Mouse (Mus musculus) hindbrain, embryonic 11.5 days (tissue): Measurements from ENCODE around the gene Crlf3. TPM values are rescaled to one million over a fixed set of nuclear protein-coding genes. Genes with fewer than 3 reads are reported as not detected.

Experiments
- ATAC-seq: fragments of 200-750 bp; cut with Nextera tagmentation; 2 replicates; pipeline ENCODE4 v1.8.0; 2017; ENCODE audit warnings: mild to moderate bottlenecking, moderate TSS enrichment, moderate library complexity; ENCODE audit not compliant: low FRiP score
- DNase-seq: peaks from one replicate; pipeline ENCODE4 v3.0.0-alpha.2; 2015; ENCODE audit warnings: low spot score
- H3K27ac ChIP-seq: fragments of 300-500 bp; sonication (generic); 2 replicates; pipeline ENCODE4 v1.5.1; 2014; ENCODE audit warnings: mild to moderate bottlenecking, low read depth, low read length
- H3K27me3 ChIP-seq: fragments of 300-500 bp; sonication (generic); 2 replicates; pipeline ENCODE4 v1.6.1; 2014; ENCODE audit warnings: mild to moderate bottlenecking, low read length, moderate library complexity, mixed read lengths; ENCODE audit not compliant: control insufficient read depth, insufficient read depth
- H3K36me3 ChIP-seq: fragments of 300-500 bp; sonication (generic); 2 replicates; pipeline ENCODE4 v1.6.1; 2014; ENCODE audit warnings: mild to moderate bottlenecking, low read length, moderate library complexity, mixed read lengths; ENCODE audit not compliant: control insufficient read depth, insufficient read depth
- H3K4me1 ChIP-seq: fragments of 300-500 bp; sonication (generic); replicated peaks from 2 replicates; pipeline ENCODE4 v1.6.1; 2014; ENCODE audit warnings: low read length, mixed read lengths; ENCODE audit not compliant: control insufficient read depth, insufficient read depth
- H3K4me2 ChIP-seq: fragments of 300-500 bp; sonication (generic); replicated peaks from 2 replicates; pipeline ENCODE4 v1.6.1; 2014; ENCODE audit warnings: mild to moderate bottlenecking, low read depth, low read length
- H3K4me3 ChIP-seq: fragments of 300-500 bp; sonication (generic); 2 replicates; pipeline ENCODE4 v1.5.1; 2014; ENCODE audit warnings: low read depth, low read length
- H3K9ac ChIP-seq: fragments of 300-500 bp; sonication (generic); 2 replicates; pipeline ENCODE4 v1.6.1; 2014; ENCODE audit warnings: low read depth, low read length
- H3K9me3 ChIP-seq: fragments of 300-500 bp; sonication (generic); 2 replicates; pipeline ENCODE4 v1.6.1; 2016; ENCODE audit warnings: low read length; ENCODE audit not compliant: control insufficient read depth
- WGBS: fragments of 180-500 bp; shearing (Covaris S2); extraction: QIAGEN DNeasy Blood & Tissue Kit; methylation state at CpG from one replicate; pipeline ENCODE4 v1.1.7; 2014; 5-methylcytosine and 5-hydroxymethylcytosine counted together
- polyA plus RNA-seq: library from polyadenylated mRNA; unstranded; fragments of >200 nt; fragmentation: Nextera tagmentation; extraction: Ambion mirVana; gene quantifications from 2 replicates; pipeline ENCODE4 v1.2.1, GENCODE M21; 2014

Gene Crlf3
- polyA plus RNA-seq = 27.0 and 27.9 TPM in 2 replicates

DNA sequence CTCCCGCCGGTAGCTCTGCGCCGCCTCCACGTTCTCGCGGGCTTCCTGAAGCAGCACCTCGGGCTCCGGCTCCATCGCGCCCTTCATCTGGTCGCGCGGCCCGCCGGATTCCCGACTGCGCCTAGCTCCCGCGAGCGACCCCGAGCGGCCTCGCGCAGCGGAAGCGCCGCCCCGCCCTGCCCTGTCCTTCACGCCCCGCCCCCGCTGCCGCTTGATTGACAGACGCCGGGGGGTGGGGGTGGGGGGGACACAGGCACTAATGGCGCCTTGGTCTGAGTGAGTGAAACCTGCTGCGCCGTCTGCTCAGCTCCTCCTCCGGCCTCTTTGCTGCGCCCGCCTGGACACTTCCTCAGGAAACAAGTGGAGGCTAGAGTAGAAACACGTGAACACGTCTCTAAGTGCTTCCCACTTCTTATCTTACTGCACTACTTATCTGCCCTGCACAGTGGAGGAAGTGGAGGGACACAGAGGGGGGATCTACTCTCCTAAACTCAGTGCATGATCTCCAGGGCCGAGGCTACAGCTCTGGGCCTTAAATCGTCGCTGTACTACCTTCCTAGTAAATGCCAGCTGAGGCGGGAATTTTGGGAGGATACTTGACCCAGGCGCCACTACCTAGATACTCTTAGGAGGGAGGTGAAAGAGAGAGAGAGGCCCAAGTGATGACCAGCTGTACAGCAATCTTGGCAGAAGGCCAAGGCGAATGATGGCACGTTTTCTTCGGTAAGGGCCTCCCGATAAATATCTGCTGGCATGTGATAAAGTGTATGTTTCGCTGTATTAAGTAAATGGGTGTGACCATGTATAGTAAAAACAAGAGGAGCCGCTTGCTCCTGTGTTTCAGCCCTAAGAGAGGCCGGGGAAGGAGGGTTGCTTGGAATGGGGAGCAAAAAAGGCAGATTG is at the start of gene Crlf3:
Gene Crlf3, minus strand, starts transcription at position 166 of the 903 bp plus-strand sequence.
- H3K36me3 ChIP-seq = no peaks in the 10 kb centered on the region
- WGBS = 10% methylated on average over 48 of the region's 55 CpGs
- H3K9me3 ChIP-seq = no peaks in the 10 kb centered on the region
- peak within 1 kb of the TSS; percentile 60 for H3K4me2 ChIP-seq
- peak within 1 kb of the TSS; percentile 84 for H3K27ac ChIP-seq
- peak; percentile 96 for DNase-seq
- no peaks in the 10 kb centered on the region for H3K27me3 ChIP-seq
- ATAC-seq = peak; percentile 94
- peak within 1 kb of the TSS; percentile 77 for H3K4me3 ChIP-seq
- peak within 1 kb of the TSS; percentile 85 for H3K9ac ChIP-seq
- 0 out of 2 replicates have a peak, but pooled peaks cover 2% of the 10 kb centered on the region for H3K4me1 ChIP-seq

DNA sequence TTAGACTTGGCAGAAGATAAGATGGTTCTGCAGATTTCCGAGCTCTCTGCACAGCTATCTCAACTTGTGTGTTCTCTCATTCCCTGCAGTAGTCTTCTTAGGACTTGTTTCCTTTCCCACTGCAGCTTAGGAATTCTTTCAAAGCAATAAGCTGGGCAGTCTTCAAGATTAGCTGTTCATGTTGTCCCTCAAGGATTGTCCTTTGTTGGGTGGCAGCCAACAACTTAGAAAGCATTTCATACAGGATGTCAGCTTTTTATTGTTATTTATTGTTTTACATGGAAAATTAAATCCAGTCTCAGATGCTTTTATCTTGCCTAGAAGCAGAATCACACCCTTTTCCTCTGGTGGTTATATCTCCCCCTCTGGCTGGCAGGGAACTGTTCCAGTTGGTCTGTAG is 35.6 kb upstream of the Crlf3 start:
- no peak overlapping the region for H3K4me2 ChIP-seq
- no peak overlapping the region for H3K4me3 ChIP-seq
- no peak overlapping the region for H3K9ac ChIP-seq
- ATAC-seq (no peak), DNase-seq (no peak)
- H3K9me3 ChIP-seq = no peaks in the 10 kb centered on the region
- no peaks in the 10 kb centered on the region for H3K4me1 ChIP-seq
- H3K27me3 ChIP-seq = no peaks in the 10 kb centered on the region
- H3K36me3 ChIP-seq = peaks cover 3% of the 10 kb centered on the region; the same call in 1 of the 2 replicates
- H3K27ac ChIP-seq = no peak overlapping the region
- 97% methylated on average over 1 of the region's 1 CpGs for WGBS

DNA sequence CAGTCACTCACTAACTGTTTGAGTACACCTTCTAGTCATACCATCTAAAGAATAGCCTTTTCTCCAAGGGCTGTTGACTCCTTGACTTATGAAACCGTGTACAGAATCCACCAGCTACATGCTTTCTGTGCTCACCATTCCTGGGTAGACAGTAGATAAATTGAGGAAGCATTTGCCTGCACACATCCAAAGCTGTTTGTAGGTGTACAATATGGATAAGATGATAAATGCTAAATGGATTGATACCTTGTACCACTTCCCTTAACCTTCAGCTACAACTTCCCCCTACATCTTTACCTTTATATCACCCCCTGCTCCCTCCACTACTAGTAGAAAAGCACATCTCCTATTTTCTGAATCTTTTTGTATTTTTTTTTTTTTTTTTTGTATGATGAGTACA is 23.6 kb upstream of the Crlf3 start:
- no peaks in the 10 kb centered on the region for H3K9me3 ChIP-seq
- ATAC-seq (no peak), DNase-seq (no peak)
- H3K4me3 ChIP-seq = no peak overlapping the region
- H3K36me3 ChIP-seq = no peaks in the 10 kb centered on the region
- WGBS = 90% methylated on average over 1 of the region's 1 CpGs
- no peak overlapping the region for H3K9ac ChIP-seq
- no peaks in the 10 kb centered on the region for H3K27me3 ChIP-seq
- no peaks in the 10 kb centered on the region for H3K4me1 ChIP-seq
- no peak overlapping the region for H3K4me2 ChIP-seq
- H3K27ac ChIP-seq = no peak overlapping the region

DNA sequence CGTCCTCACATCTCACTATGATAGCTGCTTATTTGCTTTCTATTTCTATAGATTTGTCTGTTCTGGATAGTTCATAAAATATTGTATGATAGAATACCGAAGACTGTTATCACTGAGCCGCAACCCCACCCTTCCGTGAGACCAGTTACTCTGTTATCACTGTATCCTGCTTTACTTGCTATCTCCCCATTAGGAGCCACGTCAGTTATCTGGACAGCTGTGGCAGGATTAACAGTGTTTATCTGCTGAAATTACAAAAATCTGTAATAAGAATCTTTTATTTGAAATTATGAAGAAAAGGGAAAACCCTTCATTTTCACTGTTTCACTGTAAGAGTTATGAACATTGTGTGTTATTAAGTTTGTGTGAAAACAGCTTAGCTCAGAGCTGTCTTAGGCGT is 20.5 kb upstream of the Crlf3 start:
- 94% methylated on average over 6 of the region's 6 CpGs for WGBS
- no peak for ATAC-seq
- no peaks in the 10 kb centered on the region for H3K9me3 ChIP-seq
- no peak overlapping the region for H3K4me2 ChIP-seq
- no peak overlapping the region for H3K27ac ChIP-seq
- no peak for DNase-seq
- no peak overlapping the region for H3K9ac ChIP-seq
- no peaks in the 10 kb centered on the region for H3K4me1 ChIP-seq
- H3K27me3 ChIP-seq = no peaks in the 10 kb centered on the region
- no peaks in the 10 kb centered on the region for H3K36me3 ChIP-seq
- no peak overlapping the region for H3K4me3 ChIP-seq

DNA sequence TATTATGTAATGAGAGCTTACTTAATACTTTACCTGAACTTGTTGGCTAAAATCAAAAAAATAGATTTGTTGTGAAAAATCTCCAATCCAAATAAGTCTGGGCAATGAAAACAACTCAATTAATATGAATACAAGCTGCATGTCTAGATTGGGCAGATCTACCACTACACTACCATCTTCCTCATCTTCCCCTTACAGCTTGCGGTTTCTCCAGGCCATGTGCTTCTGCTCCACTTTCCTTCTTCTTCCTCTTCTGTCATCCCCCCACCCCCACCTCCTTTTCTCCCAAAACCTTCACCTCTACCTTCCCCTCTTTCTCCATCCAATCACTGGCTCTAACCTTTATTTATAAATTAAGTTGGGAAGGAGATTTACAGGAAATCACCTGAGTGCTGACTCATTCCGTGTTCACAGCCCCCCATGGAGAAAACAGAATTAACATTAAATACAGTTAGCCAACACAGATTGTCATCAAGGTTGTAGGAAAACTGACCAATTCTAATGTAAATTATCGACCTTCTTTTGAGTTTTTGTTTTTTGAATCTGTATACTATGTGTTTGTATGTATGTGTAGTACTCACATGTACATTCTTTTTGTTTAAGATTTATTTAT is 17.8 kb upstream of the Crlf3 start:
- WGBS = 91% methylated on average over 3 of the region's 3 CpGs
- no peak overlapping the region for H3K27ac ChIP-seq
- no peak overlapping the region for H3K9ac ChIP-seq

DNA sequence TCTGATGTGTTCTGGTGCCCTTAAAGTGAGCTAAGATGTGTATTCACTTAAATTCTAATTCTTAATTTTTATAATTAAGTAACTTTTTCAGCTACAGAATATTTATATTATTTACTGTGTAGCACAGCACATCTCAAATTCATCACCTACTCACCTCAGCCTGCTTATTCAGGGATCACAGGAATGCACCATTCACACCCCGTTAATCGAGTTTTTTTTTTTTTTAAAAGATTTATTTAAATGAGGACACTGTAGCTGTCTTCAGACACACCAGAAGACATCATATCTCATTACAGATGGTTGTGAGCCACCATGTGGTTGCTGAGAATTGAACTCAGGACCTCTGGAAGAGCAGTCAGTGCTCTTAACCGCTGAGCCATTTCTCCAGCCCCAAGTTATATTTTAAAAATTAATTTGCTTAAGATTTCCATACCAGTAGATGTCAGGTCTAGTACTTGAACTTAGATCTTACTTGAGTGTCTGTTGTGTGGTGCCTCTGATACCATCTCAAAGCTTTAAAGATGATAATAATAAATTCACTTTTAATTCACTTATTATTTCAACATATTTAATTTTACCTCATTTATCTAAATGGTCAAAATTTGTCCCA is 9.9 kb upstream of the Crlf3 start:
- Histone ChIP-seq H3K9ac (no peak overlapping the region), H3K9me3 (no peaks in the 10 kb centered on the region), H3K27me3 (no peaks in the 10 kb centered on the region), H3K4me2 (peak overlapping the region; percentile 84; the same call in 1 of the 2 replicates), H3K27ac (no peak overlapping the region), H3K4me1 (no peaks in the 10 kb centered on the region), H3K4me3 (peak overlapping the region; percentile 90), H3K36me3 (no peaks in the 10 kb centered on the region)
- no peak for ATAC-seq
- 66% methylated on average over 3 of the region's 3 CpGs for WGBS
- no peak for DNase-seq

More for the DNA sequence above, 17.8 kb upstream of the Crlf3 start:
- DNase-seq = no peak
- H3K36me3 ChIP-seq = no peaks in the 10 kb centered on the region
- no peaks in the 10 kb centered on the region for H3K4me1 ChIP-seq
- ATAC-seq = no peak
- no peak overlapping the region for H3K4me3 ChIP-seq
- no peaks in the 10 kb centered on the region for H3K9me3 ChIP-seq
- no peak overlapping the region for H3K4me2 ChIP-seq
- H3K27me3 ChIP-seq = no peaks in the 10 kb centered on the region

DNA sequence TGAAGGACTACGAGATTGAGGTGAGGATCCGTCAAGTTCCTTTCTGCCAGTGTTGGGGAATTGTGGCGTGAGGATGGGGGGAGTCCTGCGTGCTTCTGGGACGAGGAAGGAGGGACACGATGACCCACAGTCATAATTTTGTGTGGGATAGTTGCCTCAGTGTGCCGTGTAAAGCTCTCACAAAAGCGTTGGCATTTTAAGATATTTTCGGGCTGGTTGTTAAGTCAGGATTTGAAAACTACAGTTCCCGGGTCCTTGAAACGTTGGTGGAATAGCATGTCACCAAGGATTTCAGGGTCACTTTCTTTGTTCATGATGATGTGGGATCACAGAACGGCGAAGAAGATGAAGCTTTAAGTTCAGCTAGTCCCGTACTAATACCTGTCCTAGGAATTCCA is 9.0 kb upstream of the Crlf3 start:
- H3K27me3 ChIP-seq = no peaks in the 10 kb centered on the region
- no peaks in the 10 kb centered on the region for H3K4me1 ChIP-seq
- peak overlapping the region; percentile 90 for H3K4me3 ChIP-seq
- no peak overlapping the region for H3K27ac ChIP-seq
- ATAC-seq (no peak), DNase-seq (no peak)
- H3K9me3 ChIP-seq = no peaks in the 10 kb centered on the region
- no peaks in the 10 kb centered on the region for H3K36me3 ChIP-seq
- peak overlapping the region; percentile 84 for H3K4me2 ChIP-seq
- WGBS = under 1% methylated on average over 14 of the region's 14 CpGs
- peak overlapping the region; percentile 82 for H3K9ac ChIP-seq

DNA sequence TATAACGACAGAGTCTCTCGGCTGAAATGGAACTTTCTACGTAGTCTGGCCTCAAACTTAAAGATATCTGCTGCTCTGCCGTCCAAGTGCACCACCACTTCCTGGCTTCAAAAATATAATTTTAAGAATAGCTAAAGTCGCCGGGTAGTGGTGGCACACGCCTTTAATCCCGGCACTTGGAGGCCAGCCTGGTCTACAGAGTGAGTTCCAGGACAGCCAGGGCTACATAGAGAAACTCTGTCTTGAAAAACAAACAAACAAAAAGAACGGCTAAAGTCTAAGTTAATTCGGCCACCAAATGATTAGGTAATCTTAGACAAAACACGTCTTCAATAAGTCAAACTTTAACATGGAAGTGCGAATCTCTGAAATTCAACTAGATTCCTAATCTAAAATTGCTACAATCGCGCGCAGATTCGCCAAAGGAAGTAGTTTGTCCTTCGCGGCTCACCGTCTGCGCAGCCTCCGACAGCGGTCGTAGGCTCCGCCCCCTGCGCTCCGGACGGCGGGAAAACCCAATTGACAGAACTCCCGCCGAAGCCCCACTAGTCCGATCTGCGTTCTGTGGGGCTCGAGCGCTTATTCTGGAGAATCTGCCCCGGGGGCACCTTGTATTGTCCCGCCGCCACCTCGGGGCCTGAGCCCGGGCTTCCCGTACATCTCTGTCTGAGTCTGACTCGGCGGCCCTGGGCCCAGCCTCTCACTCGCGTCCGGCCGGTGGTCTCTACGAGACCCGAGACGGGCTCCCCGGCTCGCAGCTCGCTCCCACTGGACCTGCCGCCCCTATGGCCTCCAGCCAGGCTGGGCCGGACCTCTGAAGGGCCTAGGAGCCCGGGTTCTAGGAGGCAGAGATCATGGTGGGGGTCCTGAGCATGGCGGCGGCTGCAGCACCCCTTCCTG is 8.4 kb upstream of the Crlf3 start, which contains the start of gene Atad5:
Gene Atad5, plus strand, starts transcription at position 484 of the 900 bp plus-strand sequence.
- peak within 1 kb of the TSS; percentile 84 for H3K4me2 ChIP-seq
- H3K9me3 ChIP-seq = no peaks in the 10 kb centered on the region
- peak within 1 kb of the TSS; percentile 90 for H3K4me3 ChIP-seq
- H3K36me3 ChIP-seq = no peaks in the 10 kb centered on the region
- 6% methylated on average over 57 of the region's 57 CpGs for WGBS
- H3K27me3 ChIP-seq = no peaks in the 10 kb centered on the region
- H3K9ac ChIP-seq = peak within 1 kb of the TSS; percentile 82
- ATAC-seq = peak; percentile 64; the same call in 1 of the 2 replicates
- no peak within 1 kb of the TSS for H3K27ac ChIP-seq
- no peaks in the 10 kb centered on the region for H3K4me1 ChIP-seq
- DNase-seq = peak; percentile 93
